Mouse (Mus musculus) right cerebral cortex, postnatal 14 days (tissue): ENCODE results near the gene Lrrc15.

ENCODE experiments used
- DNase-seq: peaks from one replicate; pipeline ENCODE4 v3.0.0; 2022

Lrrc15 gene

GRCm38 (mm10) chr16:30235577-30235976 is 47.5 kb downstream of the Lrrc15 start:
- DNase-seq = no peak

- DNase-seq = no peak
Observed at GRCm38 (mm10) chr16:30234636-30235546, 48.2 kb downstream of the Lrrc15 start.

GRCm38 (mm10) chr16:30234077-30234476 is 49.0 kb downstream of the Lrrc15 start:
- no peak for DNase-seq

GRCm38 (mm10) chr16:30231882-30232604 is 51.0 kb downstream of the Lrrc15 start:
- DNase-seq = no peak

GRCm38 (mm10) chr16:30227352-30227751 is 55.7 kb downstream of the Lrrc15 start:
- no peak for DNase-seq

- DNase-seq = no peak
Observed at GRCm38 (mm10) chr16:30221161-30221782, 61.8 kb downstream of the Lrrc15 start.
